ENCODE assay signal across 8 mouse cellular contexts in genomic region chr5:119877185-119877584, GRCm38 (mm10). TPM values are rescaled to one million over a fixed set of nuclear protein-coding genes. Genes with fewer than 3 reads are reported as not detected.
A peak's percentile ranks its signal among the peaks of the same experiment; 100 is the strongest.
DNase-seq lines count a peak whose midpoint lies in the region; ATAC-seq lines count a peak whose summit lies in the region.

No protein-coding gene starts in this region.

- intact Hi-C loops in heart, postnatal 14 days (cut with DNase I): no loop called here

- DNase-seq in adrenal gland, adult (ENCODE audit: inconsistent age in 2 of 2, low spot score in 1 of 2): peak; percentile 48 to 87
- no peak for DNase-seq in adrenal gland, postnatal 4 days (ENCODE audit: low spot score in 2 of 2)
- peak; percentile 44 for DNase-seq in ovary, adult 18-20 months (ENCODE audit: low spot score)
- DNase-seq in ovary, postnatal 10 days (ENCODE audit: low spot score): no peak
- DNase-seq in heart, postnatal 14 days: peak; percentile 39 to 77
- DNase-seq in testis, postnatal 10 days (ENCODE audit: low spot score): peak; percentile 53
- no peak for DNase-seq in layer of hippocampus, adult 9-11 months

- no peak for ATAC-seq in inflammation-experienced regulatory T-cells, adult 6 months

RNA-seq across cellular contexts. Expression of gene Tbx5, which starts 44.7 kb away (rescaled TPM):
- total RNA-seq in adrenal gland, postnatal 4 days (2021): under 1 TPM; 0.28 to 0.59 TPM
- total RNA-seq in heart, postnatal 14 days (2021): 10 to 100 TPM; 18.9 to 36.8 TPM
- not detected for polyA plus RNA-seq in inflammation-experienced regulatory T-cells, adult 6 months (2017; shearing (Covaris generic))

Comparison
In these comparisons a context has a peak if more than half of its experiments do, and no peak if none do; other contexts are left out.
1. DNase-seq: peak in adrenal gland, adult (2 of 2), ovary, adult 18-20 months (single experiment), heart, postnatal 14 days (2 of 2) and testis, postnatal 10 days (single experiment); none in adrenal gland, postnatal 4 days (0 of 2), ovary, postnatal 10 days (single experiment) and layer of hippocampus, adult 9-11 months (single experiment).
2. RNA of gene Tbx5, which starts 44.7 kb away (total RNA-seq): 18.9 to 36.8 TPM in heart, postnatal 14 days; 0.28 to 0.59 TPM in adrenal gland, postnatal 4 days; every median in the first group is over 10 times any median in the second.